21 mouse cellular contexts compared by ENCODE assay signal in the genomic region with DNA sequence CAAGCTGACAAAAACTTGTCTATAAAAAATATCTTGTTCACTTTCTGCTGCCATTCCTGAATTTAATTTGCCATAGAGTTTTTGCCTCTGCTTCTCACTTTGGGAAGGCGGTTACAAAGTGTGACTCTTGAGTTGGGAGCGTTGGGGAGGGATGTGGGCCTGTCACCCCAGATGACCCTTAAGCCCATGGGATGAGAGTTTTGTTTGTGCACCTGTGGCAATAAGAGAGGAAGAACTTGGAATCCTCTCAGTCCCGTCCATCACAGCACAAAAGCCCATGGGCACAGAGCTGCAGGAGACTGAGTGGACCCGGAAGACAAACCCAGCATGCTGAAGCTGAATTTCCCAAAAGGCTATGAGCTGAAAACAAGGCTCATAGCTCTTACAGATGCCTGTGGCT.
DNase-seq lines count a peak whose midpoint lies in the region; ATAC-seq lines count a peak whose summit lies in the region.
"Had no signal": no experiment of that assay in that cellular context is flagged by ENCODE, and none has a peak within 500 bp of the region (broad histone marks: within the 10 kb centered on the region; RNA-seq: fewer than 3 reads in every experiment).

No protein-coding gene starts in this region.

- no peaks in the 10 kb centered on the region for H3K27me3 ChIP-seq in liver, embryonic 12.5 days (replicated peaks)
- H3K27me3 ChIP-seq: embryonic facial prominence, embryonic 13.5 days; forebrain, embryonic 13.5 days; hindbrain, embryonic 12.5 days; hindbrain, embryonic 15.5 days had no signal

- no peak for ATAC-seq in liver, embryonic 12.5 days
- ATAC-seq: activated CD4-positive, CD25-positive, alpha-beta regulatory T cell, adult 4 months; forebrain, embryonic 13.5 days; forebrain, embryonic 16.5 days; intestine, postnatal 0 days had no signal

- H3K4me2 ChIP-seq in liver, embryonic 12.5 days: no peak overlapping the region
- H3K4me2 ChIP-seq: embryonic facial prominence, embryonic 13.5 days; forebrain, embryonic 13.5 days; heart, embryonic 11.5 days; hindbrain, embryonic 12.5 days; hindbrain, embryonic 15.5 days had no signal

- H3K36me3 ChIP-seq in liver, embryonic 12.5 days: no peaks in the 10 kb centered on the region
- H3K36me3 ChIP-seq: embryonic facial prominence, embryonic 13.5 days; forebrain, embryonic 10.5 days; hindbrain, embryonic 12.5 days; hindbrain, embryonic 15.5 days had no signal

- no peaks in the 10 kb centered on the region for H3K9me3 ChIP-seq in liver, embryonic 12.5 days (replicated peaks)
- H3K9me3 ChIP-seq: embryonic facial prominence, embryonic 13.5 days; forebrain, embryonic 10.5 days; forebrain, embryonic 13.5 days; hindbrain, embryonic 12.5 days; hindbrain, embryonic 15.5 days had no signal

- peak; percentile 59 for DNase-seq in embryo, embryonic 10 days (ENCODE audit: low spot score)
- DNase-seq in embryo, embryonic 11 days: no peak
- DNase-seq in retina, postnatal 1 day: peak; percentile 22
- no peak for DNase-seq in retina, embryonic 14.5 days (ENCODE audit: low spot score)
- peak; percentile 23 for DNase-seq in mesoderm, embryonic 11.5 days (ENCODE audit: low read depth, low spot score)
- DNase-seq: adrenal gland, postnatal 10 days; adrenal gland, postnatal 36 days; cerebellum, adult 18-20 months; cerebellum, adult 9-10 months; cerebellum, postnatal 14 days; gastrocnemius, postnatal 14 days had no signal

- no peak overlapping the region for H3K4me3 ChIP-seq in liver, embryonic 12.5 days
- H3K4me3 ChIP-seq: embryonic facial prominence, embryonic 13.5 days; forebrain, embryonic 10.5 days; forebrain, embryonic 13.5 days; hindbrain, embryonic 12.5 days; hindbrain, embryonic 15.5 days had no signal

- no peak overlapping the region for H3K9ac ChIP-seq in liver, embryonic 12.5 days
- H3K9ac ChIP-seq: embryonic facial prominence, embryonic 13.5 days; forebrain, embryonic 13.5 days; hindbrain, embryonic 12.5 days; hindbrain, embryonic 15.5 days had no signal

- H3K4me1 ChIP-seq in liver, embryonic 12.5 days: no peaks in the 10 kb centered on the region
- H3K4me1 ChIP-seq: embryonic facial prominence, embryonic 13.5 days; hindbrain, embryonic 12.5 days; hindbrain, embryonic 15.5 days had no signal

- no peak overlapping the region for H3K27ac ChIP-seq in liver, embryonic 12.5 days
- H3K27ac ChIP-seq: embryonic facial prominence, embryonic 13.5 days; forebrain, embryonic 10.5 days; forebrain, embryonic 13.5 days; hindbrain, embryonic 12.5 days; hindbrain, embryonic 15.5 days had no signal

- WGBS in liver, embryonic 12.5 days (ENCODE audit: insufficient replicate concordance): 66% methylated on average over 4 of the region's 4 CpGs

Comparison
In these comparisons a context has a peak if more than half of its experiments do, and no peak if none do; other contexts are left out.
1. DNase-seq: peak in embryo, embryonic 10 days (single experiment), retina, postnatal 1 day (single experiment) and mesoderm, embryonic 11.5 days (single experiment); none in embryo, embryonic 11 days (single experiment) and retina, embryonic 14.5 days (single experiment).